Mouse (Mus musculus): ENCODE measurements at regions not wholly inside any gene's neighbourhood (a gene's known extent, or its start where the extent isn't known, plus 50 kb on each side); places are given as distances from the start of the nearest gene placed in this dataset.

- no peak overlapping the region for H3K9ac ChIP-seq (ENCODE audit: insufficient read depth, low read depth, low read length, poor library complexity, severe bottlenecking)
- no peaks in the 10 kb centered on the region for H3K4me1 ChIP-seq (ENCODE audit: control insufficient read depth in 2 of 2, insufficient read depth in 2 of 2, low read length in 2 of 2, poor library complexity in 1 of 2)
Measured at GRCm38 (mm10) chr2:116415742-116416141, 350.1 kb upstream of the Meis2 start.

GRCm38 (mm10) chr2:116402113-116402512 is 336.5 kb upstream of the Meis2 start:
- in situ Hi-C loops (cut with MboI; ENCODE audit: low sequenced_read_pairs in 2 of 2, unreplicated experiment in 2 of 2) = no loop called here
- no peak overlapping the region for H3K27ac ChIP-seq (ENCODE audit: insufficient read depth, low read depth, low read length, poor library complexity, severe bottlenecking)
- TF ChIP-seq ZC3H11A (IDR thresholded peaks at IDR 0.05; ENCODE audit: borderline replicate concordance, low read depth, low read length) (no peak), CHD2 (IDR thresholded peaks at IDR 0.05; ENCODE audit: low read depth, low read length) (no peak)
- no peak overlapping the region for H3K4me3 ChIP-seq (ENCODE audit: insufficient read depth in 1 of 2, low read depth in 1 of 2, low read length in 2 of 2, poor library complexity in 1 of 2, severe bottlenecking in 1 of 2)
- peaks cover 0 to 2% of the 10 kb centered on the region in 2 experiments; a peak in 1 of 4 replicates for H3K4me1 ChIP-seq (ENCODE audit: control insufficient read depth in 2 of 2, insufficient read depth in 2 of 2, low read length in 2 of 2, poor library complexity in 1 of 2)
- H3K9me3 ChIP-seq (ENCODE audit: control insufficient read depth, insufficient read depth, low read depth, low read length) = no peaks in the 10 kb centered on the region
- no peak overlapping the region for H3K9ac ChIP-seq (ENCODE audit: insufficient read depth, low read depth, low read length, poor library complexity, severe bottlenecking)
- no peaks in the 10 kb centered on the region for H3K36me3 ChIP-seq (ENCODE audit: control insufficient read depth, insufficient read depth, low read length, poor library complexity, severe bottlenecking)
- no peak for DNase-seq (ENCODE audit: low read depth, low spot score)

More at GRCm38 (mm10) chr2:116415742-116416141, 350.1 kb upstream of the Meis2 start:
- TF ChIP-seq ZNF384 (IDR thresholded peaks at IDR 0.05; ENCODE audit: low read depth, low read length) (no peak), ZC3H11A (IDR thresholded peaks at IDR 0.05; ENCODE audit: borderline replicate concordance, low read depth, low read length) (no peak), CHD2 (IDR thresholded peaks at IDR 0.05; ENCODE audit: low read depth, low read length) (no peak), HCFC1 (IDR thresholded peaks at IDR 0.05; ENCODE audit: borderline replicate concordance, insufficient read depth, low read length) (no peak)
- in situ Hi-C loops (cut with MboI; ENCODE audit: low sequenced_read_pairs in 2 of 2, unreplicated experiment in 2 of 2) = no loop called here
- H3K27ac ChIP-seq (ENCODE audit: insufficient read depth, low read depth, low read length, poor library complexity, severe bottlenecking) = no peak overlapping the region
- no peaks in the 10 kb centered on the region for H3K9me3 ChIP-seq (ENCODE audit: control insufficient read depth, insufficient read depth, low read depth, low read length)
- no peaks in the 10 kb centered on the region for H3K36me3 ChIP-seq (ENCODE audit: control insufficient read depth, insufficient read depth, low read length, poor library complexity, severe bottlenecking)
- no peak overlapping the region for H3K4me3 ChIP-seq (ENCODE audit: insufficient read depth in 1 of 2, low read depth in 1 of 2, low read length in 2 of 2, poor library complexity in 1 of 2, severe bottlenecking in 1 of 2)
- DNase-seq (ENCODE audit: low read depth, low spot score) = no peak

- no peak overlapping the region for H3K4me3 ChIP-seq (ENCODE audit: insufficient read depth in 1 of 2, low read depth in 1 of 2, low read length in 2 of 2, poor library complexity in 1 of 2, severe bottlenecking in 1 of 2)
- TF ChIP-seq MAFK (IDR thresholded peaks at IDR 0.05; ENCODE audit: insufficient read depth, low read depth, low read length) (no peak), HCFC1 (IDR thresholded peaks at IDR 0.05; ENCODE audit: borderline replicate concordance, insufficient read depth, low read length) (no peak), ZC3H11A (IDR thresholded peaks at IDR 0.05; ENCODE audit: borderline replicate concordance, low read depth, low read length) (no peak), CHD2 (IDR thresholded peaks at IDR 0.05; ENCODE audit: low read depth, low read length) (no peak), ZNF384 (IDR thresholded peaks at IDR 0.05; ENCODE audit: low read depth, low read length) (no peak)
- no peaks in the 10 kb centered on the region for H3K9me3 ChIP-seq (ENCODE audit: control insufficient read depth, insufficient read depth, low read depth, low read length)
- H3K4me1 ChIP-seq (ENCODE audit: control insufficient read depth in 2 of 2, insufficient read depth in 2 of 2, low read length in 2 of 2, poor library complexity in 1 of 2) = peaks cover 0 to 2% of the 10 kb centered on the region in 2 experiments; a peak in 1 of 4 replicates
- DNase-seq (ENCODE audit: low read depth, low spot score) = peak; percentile 39
- no peak overlapping the region for H3K27ac ChIP-seq (ENCODE audit: insufficient read depth, low read depth, low read length, poor library complexity, severe bottlenecking)
- in situ Hi-C loops (cut with MboI; ENCODE audit: low sequenced_read_pairs in 2 of 2, unreplicated experiment in 2 of 2) = no loop called here
- no peak overlapping the region for H3K9ac ChIP-seq (ENCODE audit: insufficient read depth, low read depth, low read length, poor library complexity, severe bottlenecking)
- H3K36me3 ChIP-seq (ENCODE audit: control insufficient read depth, insufficient read depth, low read length, poor library complexity, severe bottlenecking) = no peaks in the 10 kb centered on the region
Measured at GRCm38 (mm10) chr2:116399966-116400365, 334.3 kb upstream of the Meis2 start.

GRCm38 (mm10) chr2:116368811-116369210 is 303.2 kb upstream of the Meis2 start:
- H3K9ac ChIP-seq (ENCODE audit: insufficient read depth, low read depth, low read length, poor library complexity, severe bottlenecking) = no peak overlapping the region
- H3K27ac ChIP-seq (ENCODE audit: insufficient read depth, low read depth, low read length, poor library complexity, severe bottlenecking) = no peak overlapping the region
- no peak overlapping the region for H3K4me3 ChIP-seq (ENCODE audit: insufficient read depth in 1 of 2, low read depth in 1 of 2, low read length in 2 of 2, poor library complexity in 1 of 2, severe bottlenecking in 1 of 2)
- no peaks in the 10 kb centered on the region for H3K9me3 ChIP-seq (ENCODE audit: control insufficient read depth, insufficient read depth, low read depth, low read length)
- H3K4me1 ChIP-seq (ENCODE audit: control insufficient read depth in 2 of 2, insufficient read depth in 2 of 2, low read length in 2 of 2, poor library complexity in 1 of 2) = no peaks in the 10 kb centered on the region
- in situ Hi-C loops (cut with MboI; ENCODE audit: low sequenced_read_pairs in 2 of 2, unreplicated experiment in 2 of 2) = no loop called here
- H3K36me3 ChIP-seq (ENCODE audit: control insufficient read depth, insufficient read depth, low read length, poor library complexity, severe bottlenecking) = no peaks in the 10 kb centered on the region
- DNase-seq (ENCODE audit: low read depth, low spot score) = no peak
- TF ChIP-seq CHD2 (IDR thresholded peaks at IDR 0.05; ENCODE audit: low read depth, low read length) (no peak), MAFK (IDR thresholded peaks at IDR 0.05; ENCODE audit: insufficient read depth, low read depth, low read length) (no peak), HCFC1 (IDR thresholded peaks at IDR 0.05; ENCODE audit: borderline replicate concordance, insufficient read depth, low read length) (no peak), ZC3H11A (IDR thresholded peaks at IDR 0.05; ENCODE audit: borderline replicate concordance, low read depth, low read length) (no peak), ZNF384 (IDR thresholded peaks at IDR 0.05; ENCODE audit: low read depth, low read length) (no peak)

- Histone ChIP-seq H3K4me3 (ENCODE audit: insufficient read depth in 1 of 2, low read depth in 1 of 2, low read length in 2 of 2, poor library complexity in 1 of 2, severe bottlenecking in 1 of 2) (no peak overlapping the region), H3K9ac (ENCODE audit: insufficient read depth, low read depth, low read length, poor library complexity, severe bottlenecking) (no peak overlapping the region), H3K4me1 (ENCODE audit: control insufficient read depth in 2 of 2, insufficient read depth in 2 of 2, low read length in 2 of 2, poor library complexity in 1 of 2) (no peaks in the 10 kb centered on the region), H3K9me3 (ENCODE audit: control insufficient read depth, insufficient read depth, low read depth, low read length) (no peaks in the 10 kb centered on the region), H3K27ac (ENCODE audit: insufficient read depth, low read depth, low read length, poor library complexity, severe bottlenecking) (no peak overlapping the region), H3K36me3 (ENCODE audit: control insufficient read depth, insufficient read depth, low read length, poor library complexity, severe bottlenecking) (no peaks in the 10 kb centered on the region)
- in situ Hi-C loops (cut with MboI; ENCODE audit: low sequenced_read_pairs in 2 of 2, unreplicated experiment in 2 of 2) = no loop called here
- DNase-seq (ENCODE audit: low read depth, low spot score) = no peak
- TF ChIP-seq CHD2 (IDR thresholded peaks at IDR 0.05; ENCODE audit: low read depth, low read length) (no peak), ZNF384 (IDR thresholded peaks at IDR 0.05; ENCODE audit: low read depth, low read length) (no peak), ZC3H11A (IDR thresholded peaks at IDR 0.05; ENCODE audit: borderline replicate concordance, low read depth, low read length) (no peak), MAFK (IDR thresholded peaks at IDR 0.05; ENCODE audit: insufficient read depth, low read depth, low read length) (no peak), HCFC1 (IDR thresholded peaks at IDR 0.05; ENCODE audit: borderline replicate concordance, insufficient read depth, low read length) (no peak)
Measured at GRCm38 (mm10) chr2:116364136-116364535, 298.5 kb upstream of the Meis2 start.

Data from ES-E14 (cell line).